Mouse (Mus musculus) bone marrow, adult 2 months (tissue): ENCODE results near the gene Ralgapa2.

Experiments used
- CTCF ChIP-seq: fragments of 200-500 bp; IDR thresholded peaks from 2 replicates; pipeline ENCODE4 v1.5.1; 2011; ENCODE audit warnings: low read length, control low read depth; ENCODE audit not compliant: control insufficient read depth, insufficient read depth
- POLR2A ChIP-seq: fragments of 200-500 bp; IDR thresholded peaks from 2 replicates; pipeline ENCODE4 v1.6.1; 2011; ENCODE audit warnings: low read depth, mild to moderate bottlenecking, control low read depth, low read length, borderline replicate concordance; ENCODE audit not compliant: control insufficient read depth

- TF ChIP-seq CTCF (no peak), POLR2A (no peak)
Observed at GRCm38 (mm10) chr2:146245401-146245800, 266.7 kb downstream of the Ralgapa2 start.
